10 mouse cellular contexts compared by ENCODE assay signal in the genomic region with DNA sequence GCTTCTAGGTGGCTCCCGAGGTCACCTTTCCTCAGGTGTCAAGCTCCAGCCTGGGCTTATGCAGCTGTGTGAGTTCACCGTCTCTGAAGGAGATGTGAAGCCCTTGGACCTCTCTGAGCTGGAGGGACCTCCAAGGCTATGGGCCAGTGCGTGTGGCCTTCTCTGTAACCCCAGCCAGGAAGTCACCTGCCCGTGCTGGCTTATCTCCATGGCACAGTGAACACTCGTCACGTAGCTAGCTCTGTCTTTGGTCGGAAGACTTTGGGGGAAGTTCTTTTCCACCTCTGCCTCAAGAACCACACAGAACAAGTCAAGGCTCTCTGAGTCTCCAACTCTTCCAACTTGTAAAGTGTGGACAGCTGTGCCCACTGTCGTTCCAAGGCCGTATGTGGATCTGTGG. TPM values are rescaled to one million over a fixed set of nuclear protein-coding genes. Genes with fewer than 3 reads are reported as not detected.
DNase-seq lines count a peak whose midpoint lies in the region; ATAC-seq and TF ChIP-seq lines count a peak whose summit lies in the region.
"Had no signal": no experiment of that assay in that cellular context is flagged by ENCODE, and none has a peak within 500 bp of the region (broad histone marks: within the 10 kb centered on the region; RNA-seq: fewer than 3 reads in every experiment).

No protein-coding gene starts in this region.

- no peak overlapping the region for H3K4me2 ChIP-seq in stomach, embryonic 14.5 days (replicated peaks; ENCODE audit: low read depth, low read length)
- no peak overlapping the region for H3K4me2 ChIP-seq in stomach, postnatal 0 days (replicated peaks; ENCODE audit: low read depth)
- no peak overlapping the region for H3K4me2 ChIP-seq in forebrain, embryonic 15.5 days (replicated peaks)
- H3K4me2 ChIP-seq in liver, embryonic 12.5 days = no peak overlapping the region

- H3K9ac ChIP-seq in stomach, embryonic 14.5 days (replicated peaks; ENCODE audit: low read depth, low read length) = no peak overlapping the region
- no peak overlapping the region for H3K9ac ChIP-seq in stomach, postnatal 0 days (ENCODE audit: low read length)
- H3K9ac ChIP-seq in forebrain, embryonic 15.5 days (replicated peaks) = no peak overlapping the region
- H3K9ac ChIP-seq in liver, embryonic 12.5 days = no peak overlapping the region

- TF ChIP-seq CTCF in stomach, postnatal 0 days (IDR thresholded peaks at IDR 0.05; ENCODE audit: low read depth) = no peak

- no peak for TF ChIP-seq EP300 in stomach, postnatal 0 days (optimal IDR thresholded peaks at IDR 0.05)

- no peak for ATAC-seq in stomach, embryonic 14.5 days (ENCODE audit: insufficient number of reproducible peaks, insufficient read depth, low FRiP score, low read depth)
- ATAC-seq in stomach, postnatal 0 days (ENCODE audit: low FRiP score, low TSS enrichment) = no peak
- no peak for ATAC-seq in forebrain, embryonic 15.5 days (replicated peaks)
- no peak for ATAC-seq in liver, embryonic 12.5 days

- H3K27ac ChIP-seq in stomach, embryonic 14.5 days (ENCODE audit: low read length) = peak overlapping the region; percentile 61; the same call in 1 of the 2 replicates
- H3K27ac ChIP-seq in stomach, postnatal 0 days (replicated peaks) = no peak overlapping the region
- peak overlapping the region; percentile 95 for H3K27ac ChIP-seq in forebrain, embryonic 15.5 days (replicated peaks)
- H3K27ac ChIP-seq in midbrain, embryonic 10.5 days (replicated peaks) = peak overlapping the region; percentile 92
- H3K27ac ChIP-seq in liver, embryonic 12.5 days = no peak overlapping the region

- no peak for DNase-seq in stomach, postnatal 0 days (ENCODE audit: low spot score)
- DNase-seq in midbrain, embryonic 10.5 days (ENCODE audit: low spot score) = no peak
- DNase-seq in urinary bladder, postnatal 10 days (ENCODE audit: low spot score) = no peak
- DNase-seq in lung, postnatal 36 days = no peak
- DNase-seq: embryo, embryonic 11 days; gastrocnemius, postnatal 14 days; kidney, postnatal 14 days had no signal

- no peaks in the 10 kb centered on the region for H3K36me3 ChIP-seq in stomach, embryonic 14.5 days (ENCODE audit: control insufficient read depth, insufficient read depth, low read length)
- H3K36me3 ChIP-seq in stomach, postnatal 0 days (ENCODE audit: control insufficient read depth, insufficient read depth, low read length) = no peaks in the 10 kb centered on the region
- H3K36me3 ChIP-seq in forebrain, embryonic 15.5 days = no peaks in the 10 kb centered on the region
- no peaks in the 10 kb centered on the region for H3K36me3 ChIP-seq in midbrain, embryonic 10.5 days
- H3K36me3 ChIP-seq in liver, embryonic 12.5 days = no peaks in the 10 kb centered on the region

- H3K27me3 ChIP-seq in stomach, embryonic 14.5 days (ENCODE audit: control insufficient read depth, insufficient read depth, low read length) = no peaks in the 10 kb centered on the region
- H3K27me3 ChIP-seq in stomach, postnatal 0 days (ENCODE audit: control insufficient read depth, insufficient read depth, low read length) = no peaks in the 10 kb centered on the region
- no peaks in the 10 kb centered on the region for H3K27me3 ChIP-seq in forebrain, embryonic 15.5 days
- peaks cover 33% of the 10 kb centered on the region for H3K27me3 ChIP-seq in midbrain, embryonic 10.5 days (ENCODE audit: low read depth, poor library complexity, severe bottlenecking)
- peaks cover 28% of the 10 kb centered on the region for H3K27me3 ChIP-seq in liver, embryonic 12.5 days (replicated peaks)

- H3K4me1 ChIP-seq in stomach, embryonic 14.5 days (ENCODE audit: control insufficient read depth, insufficient read depth, low read length) = peaks cover 9% of the 10 kb centered on the region; the same call in 1 of the 2 replicates
- 0 out of 2 replicates have a peak, but pooled peaks cover 2% of the 10 kb centered on the region for H3K4me1 ChIP-seq in stomach, postnatal 0 days (replicated peaks; ENCODE audit: control insufficient read depth, insufficient read depth)
- peaks cover 26% of the 10 kb centered on the region for H3K4me1 ChIP-seq in forebrain, embryonic 15.5 days
- H3K4me1 ChIP-seq in midbrain, embryonic 10.5 days = peaks cover 57% of the 10 kb centered on the region
- 0 out of 2 replicates have a peak, but pooled peaks cover 13% of the 10 kb centered on the region for H3K4me1 ChIP-seq in liver, embryonic 12.5 days

- H3K9me3 ChIP-seq in stomach, embryonic 14.5 days (ENCODE audit: control insufficient read depth, low read depth, low read length) = no peaks in the 10 kb centered on the region
- no peaks in the 10 kb centered on the region for H3K9me3 ChIP-seq in stomach, postnatal 0 days (ENCODE audit: control insufficient read depth, low read length)
- no peaks in the 10 kb centered on the region for H3K9me3 ChIP-seq in forebrain, embryonic 15.5 days
- no peaks in the 10 kb centered on the region; the same call in 1 of the 2 replicates for H3K9me3 ChIP-seq in midbrain, embryonic 10.5 days (replicated peaks)
- no peaks in the 10 kb centered on the region for H3K9me3 ChIP-seq in liver, embryonic 12.5 days (replicated peaks)

- H3K4me3 ChIP-seq in stomach, embryonic 14.5 days (ENCODE audit: low read depth, low read length) = no peak overlapping the region
- H3K4me3 ChIP-seq in stomach, postnatal 0 days (ENCODE audit: low read depth, low read length) = no peak overlapping the region
- no peak overlapping the region for H3K4me3 ChIP-seq in forebrain, embryonic 15.5 days
- no peak overlapping the region for H3K4me3 ChIP-seq in midbrain, embryonic 10.5 days
- H3K4me3 ChIP-seq in liver, embryonic 12.5 days = no peak overlapping the region

- 73% methylated on average over 9 of the region's 9 CpGs for WGBS in stomach, embryonic 14.5 days
- WGBS in stomach, postnatal 0 days = 70% methylated on average over 9 of the region's 9 CpGs
- WGBS in forebrain, embryonic 15.5 days = 82% methylated on average over 9 of the region's 9 CpGs
- 85% methylated on average over 9 of the region's 9 CpGs for WGBS in midbrain, embryonic 10.5 days
- 39% methylated on average over 9 of the region's 9 CpGs for WGBS in liver, embryonic 12.5 days (ENCODE audit: insufficient replicate concordance)

RNA-seq across cellular contexts. Expression of a gene that starts 29.0 kb away (rescaled TPM):
- polyA plus RNA-seq in stomach, embryonic 14.5 days (2014; fragmentation: Nextera tagmentation; extraction: Ambion mirVana) = 16.8 TPM in 2 replicates
- 3.6 and 3.9 TPM in 2 replicates for polyA plus RNA-seq in stomach, postnatal 0 days (2015; fragmentation: Nextera tagmentation; extraction: Ambion mirVana)
- 1.7 and 1.9 TPM in 2 replicates for polyA plus RNA-seq in forebrain, embryonic 15.5 days (2015; fragmentation: Nextera tagmentation; extraction: Ambion mirVana)
- polyA plus RNA-seq in midbrain, embryonic 10.5 days (2016; fragmentation: Nextera tagmentation; extraction: Ambion mirVana) = 0.61 and 2.5 TPM in 2 replicates
- 0.17 and 0.29 TPM in 2 replicates for polyA plus RNA-seq in liver, embryonic 12.5 days (2016; fragmentation: Nextera tagmentation; extraction: Ambion mirVana)

RNA-seq across cellular contexts. Expression of a gene that starts 34.9 kb away (rescaled TPM):
- polyA plus RNA-seq in stomach, embryonic 14.5 days (2014; fragmentation: Nextera tagmentation; extraction: Ambion mirVana) = 28.7 and 33.1 TPM in 2 replicates
- 25.7 and 26.7 TPM in 2 replicates for polyA plus RNA-seq in stomach, postnatal 0 days (2015; fragmentation: Nextera tagmentation; extraction: Ambion mirVana)
- polyA plus RNA-seq in forebrain, embryonic 15.5 days (2015; fragmentation: Nextera tagmentation; extraction: Ambion mirVana) = 78.5 and 85.1 TPM in 2 replicates
- 42.1 and 52.2 TPM in 2 replicates for polyA plus RNA-seq in midbrain, embryonic 10.5 days (2016; fragmentation: Nextera tagmentation; extraction: Ambion mirVana)
- 16.1 and 17.1 TPM in 2 replicates for polyA plus RNA-seq in liver, embryonic 12.5 days (2016; fragmentation: Nextera tagmentation; extraction: Ambion mirVana)

RNA-seq across cellular contexts. Expression of a gene that starts 35.1 kb away (rescaled TPM):
- polyA plus RNA-seq in stomach, embryonic 14.5 days (2014; fragmentation: Nextera tagmentation; extraction: Ambion mirVana) = 0.93 and 1.3 TPM in 2 replicates
- polyA plus RNA-seq in stomach, postnatal 0 days (2015; fragmentation: Nextera tagmentation; extraction: Ambion mirVana) = 0.23 and 0.27 TPM in 2 replicates
- polyA plus RNA-seq in forebrain, embryonic 15.5 days (2015; fragmentation: Nextera tagmentation; extraction: Ambion mirVana) = 0.97 and 1.1 TPM in 2 replicates
- polyA plus RNA-seq in midbrain, embryonic 10.5 days (2016; fragmentation: Nextera tagmentation; extraction: Ambion mirVana) = 0.12 and 0.34 TPM in 2 replicates
- 0.07 TPM in 1 of 2 replicates, not detected in the other for polyA plus RNA-seq in liver, embryonic 12.5 days (2016; fragmentation: Nextera tagmentation; extraction: Ambion mirVana)

RNA-seq across cellular contexts. Expression of a gene that starts 53.0 kb away (rescaled TPM):
- polyA plus RNA-seq in stomach, embryonic 14.5 days (2014; fragmentation: Nextera tagmentation; extraction: Ambion mirVana) = 8.7 TPM in 2 replicates
- 6.4 and 7.9 TPM in 2 replicates for polyA plus RNA-seq in stomach, postnatal 0 days (2015; fragmentation: Nextera tagmentation; extraction: Ambion mirVana)
- polyA plus RNA-seq in forebrain, embryonic 15.5 days (2015; fragmentation: Nextera tagmentation; extraction: Ambion mirVana) = 11.9 and 16.8 TPM in 2 replicates
- 7.8 and 10.0 TPM in 2 replicates for polyA plus RNA-seq in midbrain, embryonic 10.5 days (2016; fragmentation: Nextera tagmentation; extraction: Ambion mirVana)
- 0.86 and 1.0 TPM in 2 replicates for polyA plus RNA-seq in liver, embryonic 12.5 days (2016; fragmentation: Nextera tagmentation; extraction: Ambion mirVana)

RNA-seq across cellular contexts. Expression of a gene that starts 53.2 kb away (rescaled TPM):
- 367 and 376 TPM in 2 replicates for polyA plus RNA-seq in stomach, embryonic 14.5 days (2014; fragmentation: Nextera tagmentation; extraction: Ambion mirVana)
- 308 and 320 TPM in 2 replicates for polyA plus RNA-seq in stomach, postnatal 0 days (2015; fragmentation: Nextera tagmentation; extraction: Ambion mirVana)
- 293 and 308 TPM in 2 replicates for polyA plus RNA-seq in forebrain, embryonic 15.5 days (2015; fragmentation: Nextera tagmentation; extraction: Ambion mirVana)
- polyA plus RNA-seq in midbrain, embryonic 10.5 days (2016; fragmentation: Nextera tagmentation; extraction: Ambion mirVana) = 344 and 395 TPM in 2 replicates
- 280 and 301 TPM in 2 replicates for polyA plus RNA-seq in liver, embryonic 12.5 days (2016; fragmentation: Nextera tagmentation; extraction: Ambion mirVana)

Comparison
In these comparisons a context has a peak if more than half of its experiments do, and no peak if none do; other contexts are left out.
1. H3K27ac ChIP-seq: peak in stomach, embryonic 14.5 days (single experiment), forebrain, embryonic 15.5 days (single experiment) and midbrain, embryonic 10.5 days (single experiment); none in stomach, postnatal 0 days (single experiment) and liver, embryonic 12.5 days (single experiment).